Mouse (Mus musculus) cerebellum, adult 2 months (tissue): ENCODE measurements around the gene Magee2. TPM values are rescaled to one million over a fixed set of nuclear protein-coding genes. Genes with fewer than 3 reads are reported as not detected.
"Not testable (repeated sequence)": the region's sequence is repeated elsewhere in the genome, so short reads cannot be mapped to it uniquely, and the experiment has no call there.

Experiments
- DNase-seq, 2 experiments: peaks; one replicate each; pipeline ENCODE4 v3.0.0; 2021
- H3K27ac ChIP-seq: fragments of 200-500 bp; 2 replicates; pipeline ENCODE4 v1.5.1; 2012; ENCODE audit warnings: low read length, control low read depth, inconsistent platforms; ENCODE audit not compliant: insufficient read depth
- H3K27me3 ChIP-seq: fragments of 200-500 bp; 2 replicates; pipeline ENCODE4 v1.6.1; 2012; ENCODE audit warnings: inconsistent platforms, mild to moderate bottlenecking, low read length, moderate library complexity; ENCODE audit not compliant: control insufficient read depth, insufficient read depth
- H3K4me1 ChIP-seq: fragments of 200-500 bp; 2 replicates; pipeline ENCODE4 v1.6.1; 2011; ENCODE audit warnings: low read length; ENCODE audit not compliant: control insufficient read depth, insufficient read depth
- H3K4me3 ChIP-seq: fragments of 200-500 bp; replicated peaks from 2 replicates; pipeline ENCODE3; 2011; ENCODE audit warnings: mild to moderate bottlenecking, low read depth, low read length, control low read depth; ENCODE audit not compliant: insufficient read depth
- CTCF ChIP-seq: fragments of 200-500 bp; IDR thresholded peaks from 2 replicates; pipeline ENCODE4 v1.5.1; 2011; ENCODE audit warnings: low read depth, mild to moderate bottlenecking, control low read depth, low read length, moderate library complexity, borderline replicate concordance; ENCODE audit not compliant: insufficient read depth
- POLR2A ChIP-seq: fragments of 200-500 bp; IDR thresholded peaks from 2 replicates; pipeline ENCODE4 v1.6.1; 2011; ENCODE audit warnings: low read length, control low read depth, borderline replicate concordance; ENCODE audit not compliant: insufficient read depth
- WGBS: fragments of 180-500 bp; shearing (Covaris S2); methylation state at CpG from one replicate; pipeline ENCODE4 v1.1.7; 2018; 5-methylcytosine and 5-hydroxymethylcytosine counted together
- polyA plus RNA-seq: library from polyadenylated mRNA; depleted of rRNA; stranded (reverse); fragments of >200 nt; gene quantifications from 2 replicates; pipeline ENCODE4 v1.2.3, GENCODE M21; 2012; rRNA removed

Gene Magee2
- polyA plus RNA-seq, result 3.6 and 3.9 TPM in 2 replicates

DNA sequence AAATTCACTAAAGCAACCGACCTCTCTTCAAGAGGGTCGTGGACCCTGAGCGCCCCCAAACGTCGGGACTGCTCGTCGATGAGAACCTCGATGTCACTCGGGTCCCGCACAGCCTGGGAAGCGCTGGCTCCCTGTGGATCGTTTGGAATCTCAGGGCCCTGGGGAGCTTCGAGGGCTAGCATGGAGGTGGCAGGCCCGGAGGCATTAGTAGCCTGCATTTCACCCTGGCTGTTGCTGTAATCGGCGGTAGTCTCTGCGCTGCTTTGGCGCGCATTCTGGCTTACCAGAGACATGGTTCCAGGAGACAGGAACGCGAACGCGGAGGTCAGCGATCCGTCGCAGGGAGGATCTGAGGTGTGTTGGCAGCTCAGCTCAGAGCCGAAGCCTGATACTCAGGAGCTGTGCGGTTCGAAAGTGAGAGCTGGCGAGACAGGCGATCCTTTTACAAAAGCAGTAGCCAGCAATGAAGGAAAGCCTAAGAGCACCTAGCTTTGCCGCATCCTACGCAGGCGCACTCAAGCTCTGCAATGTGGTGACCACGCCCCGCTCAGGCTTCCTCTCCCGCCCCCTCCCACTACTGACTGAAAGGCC is at the start of gene Magee2:
Magee2 (minus strand) TSS at position 517 of the 591 bp plus-strand sequence.
- 7% methylated on average over 37 of the region's 37 CpGs for WGBS
- Histone ChIP-seq H3K27me3 (no peaks in the 10 kb centered on the region), H3K27ac (no peak within 1 kb of the TSS), H3K4me3 (peak within 1 kb of the TSS; percentile 76), H3K4me1 (no peaks in the 10 kb centered on the region)
- peak; percentile 21 to 48 for DNase-seq
- TF ChIP-seq POLR2A, result peak; percentile 25; the same call in 1 of the 2 replicates
- no peak for TF ChIP-seq CTCF

DNA sequence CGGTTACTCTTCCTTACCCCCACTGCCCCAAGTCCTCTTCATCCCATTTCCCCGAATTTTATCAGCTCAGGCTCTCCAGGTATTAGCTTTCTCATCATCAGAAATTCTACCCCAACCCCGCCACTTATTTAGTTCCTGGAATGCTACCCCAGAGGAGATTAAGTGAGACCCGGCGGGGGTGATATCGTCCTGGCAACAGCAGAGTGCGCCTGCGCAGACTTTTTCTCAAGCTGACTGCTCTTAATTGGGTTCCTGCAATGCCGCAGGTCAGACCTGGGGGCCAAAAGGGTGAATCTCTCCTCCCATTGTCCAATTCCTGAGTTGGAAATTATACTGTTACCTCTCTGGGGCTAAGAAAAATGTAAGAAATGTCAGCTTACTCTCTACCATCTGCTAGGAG is 3.5 kb downstream of the Magee2 start:
- 25% methylated on average over 9 of the region's 9 CpGs for WGBS
- no peak for DNase-seq
- H3K4me3 ChIP-seq, result no peak overlapping the region

DNA sequence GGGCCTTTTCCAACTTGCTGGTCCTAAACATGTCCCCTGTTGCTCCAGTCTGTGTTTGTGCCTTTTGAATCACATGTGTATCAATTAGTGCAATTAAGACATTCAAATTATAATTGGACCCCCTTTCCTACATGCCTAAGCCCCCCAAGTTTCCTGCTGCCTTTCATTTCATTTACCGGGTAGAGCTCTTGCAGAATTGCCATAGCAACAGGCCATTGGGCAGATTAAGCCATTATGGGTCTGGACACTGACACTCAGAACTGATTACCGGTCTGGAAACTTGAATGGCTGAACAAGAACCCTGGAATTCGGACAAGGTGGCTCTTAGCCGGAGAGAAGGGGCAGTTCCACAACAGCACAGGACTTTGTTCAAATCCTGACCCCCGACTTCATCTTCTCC is 39.5 kb downstream of the Magee2 start:
- H3K4me1 ChIP-seq, DNase-seq, H3K4me3 ChIP-seq, H3K27me3 ChIP-seq, H3K27ac ChIP-seq: not testable (repeated sequence)
- WGBS, result 40% methylated on average over 4 of the region's 5 CpGs

More for the DNA sequence above, 3.5 kb downstream of the Magee2 start:
- Histone ChIP-seq H3K27me3 (no peaks in the 10 kb centered on the region), H3K27ac (no peak overlapping the region), H3K4me1 (no peaks in the 10 kb centered on the region)
- TF ChIP-seq POLR2A (no peak), CTCF (no peak)

DNA sequence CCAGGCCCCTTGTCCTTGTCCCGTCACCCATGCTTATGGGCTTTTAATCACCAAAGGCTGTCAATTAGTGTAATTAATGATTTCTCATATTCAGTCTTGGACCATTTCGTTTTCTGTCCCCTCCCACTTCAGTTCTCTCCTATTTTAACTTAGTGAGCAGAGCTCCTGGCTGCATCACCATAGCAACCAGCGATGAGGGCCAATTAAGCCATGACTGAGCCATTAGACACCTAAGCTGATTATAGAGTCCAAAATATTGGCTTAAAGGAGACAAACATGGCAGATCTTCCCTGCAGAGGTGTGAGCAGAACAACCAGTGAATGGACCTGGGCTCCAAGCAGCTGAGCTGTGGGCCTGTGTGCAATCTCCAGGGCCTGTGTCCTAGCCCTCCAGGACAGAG is 40.1 kb downstream of the Magee2 start:
- not testable (repeated sequence) for DNase-seq, H3K27me3 ChIP-seq, H3K4me3 ChIP-seq, H3K4me1 ChIP-seq, H3K27ac ChIP-seq
- WGBS, result 57% methylated on average over 1 of the region's 3 CpGs

DNA sequence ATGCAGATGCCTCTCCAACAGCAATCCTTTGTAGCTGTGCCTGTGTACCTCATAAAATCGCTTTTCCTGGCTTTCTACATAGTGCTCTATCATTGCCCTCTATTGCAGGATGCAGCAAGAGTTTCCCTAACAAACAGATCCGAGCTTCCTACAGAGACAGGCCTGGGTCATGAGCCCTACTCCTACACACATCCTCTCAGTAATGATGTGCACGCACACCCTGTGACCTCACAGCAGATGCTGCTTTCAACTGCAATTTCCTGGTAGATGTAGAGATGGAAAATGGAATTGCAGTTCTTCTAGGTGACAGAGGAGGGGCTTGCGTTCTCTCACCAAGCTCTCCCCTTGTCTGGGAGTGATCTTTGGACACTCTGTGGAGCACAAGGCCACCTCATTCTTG is 43.4 kb downstream of the Magee2 start:
- H3K4me3 ChIP-seq, H3K4me1 ChIP-seq, H3K27me3 ChIP-seq, H3K27ac ChIP-seq, DNase-seq: not testable (repeated sequence)
- WGBS, result 70% methylated on average over 4 of the region's 4 CpGs

Other genes with a start within 250 kb of the Magee2 start
- 1.3 and 1.6 TPM in 2 replicates for gene Zdhhc15, start 186.2 kb downstream of the Magee2 start, polyA plus RNA-seq
- 10.9 and 13.8 TPM in 2 replicates for gene Pbdc1, start 222.5 kb upstream of the Magee2 start, polyA plus RNA-seq